Mouse (Mus musculus) kidney, adult 11 months (tissue): ENCODE data around the gene Prtn3.
A peak's percentile ranks its signal among the peaks of the same experiment; 100 is the strongest.

Experiments
- DNase-seq: peaks from one replicate; pipeline ENCODE4 v3.0.0; 2022

Prtn3 gene

GRCm38 (mm10) chr10:79912412-79912811 lies 38.1 kb downstream of the Prtn3 start:
- no peak for DNase-seq

GRCm38 (mm10) chr10:79914131-79914947 lies 40.1 kb downstream of the Prtn3 start:
- DNase-seq, result no peak

GRCm38 (mm10) chr10:79914948-79915596 lies 40.8 kb downstream of the Prtn3 start:
- DNase-seq, result no peak

- DNase-seq, result peak; percentile 28
Observed at GRCm38 (mm10) chr10:79916081-79916480, 41.8 kb downstream of the Prtn3 start.

GRCm38 (mm10) chr10:79916808-79917531 lies 42.7 kb downstream of the Prtn3 start, which contains the start of gene Kiss1r:
Kiss1r (plus strand) TSS chr10:79916971.
- DNase-seq, result peak; percentile 77

- no peak for DNase-seq
Observed at GRCm38 (mm10) chr10:79917532-79918100, 43.3 kb downstream of the Prtn3 start.

- DNase-seq, result no peak
Observed at GRCm38 (mm10) chr10:79918231-79919078, 44.2 kb downstream of the Prtn3 start.

GRCm38 (mm10) chr10:79919251-79919849 lies 45.1 kb downstream of the Prtn3 start:
- peak; percentile 29 for DNase-seq

- peak; percentile 11 for DNase-seq
Observed at GRCm38 (mm10) chr10:79920056-79920890, 46.0 kb downstream of the Prtn3 start.

GRCm38 (mm10) chr10:79920958-79921535 lies 46.8 kb downstream of the Prtn3 start, which contains the start of gene R3hdm4:
R3hdm4 (minus strand) TSS chr10:79921208.
- DNase-seq, result no peak

- DNase-seq, result no peak
Observed at GRCm38 (mm10) chr10:79921572-79921971, 47.3 kb downstream of the Prtn3 start.

GRCm38 (mm10) chr10:79924998-79925784 lies 50.9 kb downstream of the Prtn3 start:
- DNase-seq, result peak; percentile 87

GRCm38 (mm10) chr10:79925785-79926490 lies 51.7 kb downstream of the Prtn3 start:
- DNase-seq, result no peak

GRCm38 (mm10) chr10:79926491-79927323 lies 52.4 kb downstream of the Prtn3 start, which contains the start of gene Arid3a:
Arid3a (plus strand) TSS chr10:79927043.
- DNase-seq, result peak; percentile 90

- peak; percentile 57 for DNase-seq
Observed at GRCm38 (mm10) chr10:79927324-79928029, 53.2 kb downstream of the Prtn3 start.

GRCm38 (mm10) chr10:79928030-79928694 lies 53.9 kb downstream of the Prtn3 start:
- no peak for DNase-seq
